In the genomic region with DNA sequence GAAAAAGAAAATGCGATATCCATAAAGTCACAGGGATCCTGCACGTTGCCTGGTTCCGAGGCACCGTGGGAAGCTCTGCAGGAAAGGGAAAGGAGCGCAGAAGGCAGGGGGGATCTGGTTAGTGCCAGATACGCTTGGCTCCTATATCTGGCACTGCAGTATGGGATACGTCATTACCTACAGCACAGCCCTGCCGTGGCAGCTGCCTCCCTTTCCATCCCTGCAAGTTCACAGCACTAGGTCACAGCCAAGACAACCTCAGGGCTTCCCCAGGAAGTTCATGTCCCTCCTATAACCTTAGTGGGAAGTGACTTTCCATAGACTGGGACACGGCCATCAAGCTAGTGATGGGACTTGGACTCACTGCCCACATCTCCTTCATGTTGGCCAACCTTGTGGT, we compare ENCODE assay signal across 11 mouse cellular contexts. TPM values are rescaled to one million over a fixed set of nuclear protein-coding genes. Genes with fewer than 3 reads are reported as not detected.
"Had no signal": no experiment of that assay in that cellular context is flagged by ENCODE, and none has a peak within 500 bp of the region (broad histone marks: within the 10 kb centered on the region; RNA-seq: fewer than 3 reads in every experiment).

No protein-coding gene starts in this region.

- DNase-seq: lung, adult 18-20 months; retina, postnatal 1 day; right cerebral cortex, postnatal 4 days; spleen, adult 18-20 months; thymus, adult 18-20 months; thymus, postnatal 14 days had no signal

- H3K4me3 ChIP-seq: limb, embryonic 13.5 days; midbrain, embryonic 12.5 days; neural tube, embryonic 13.5 days had no signal

- H3K27ac ChIP-seq: limb, embryonic 13.5 days; liver, embryonic 14.5 days; midbrain, embryonic 12.5 days; neural tube, embryonic 13.5 days had no signal

RNA-seq across cellular contexts. Expression of a gene that starts 18.4 kb away (rescaled TPM):
- total RNA-seq: liver, adult 2 months had no signal
